Mouse (Mus musculus): ENCODE data around the gene 2610008E11Rik. TPM values are rescaled to one million over a fixed set of nuclear protein-coding genes. Genes with fewer than 3 reads are reported as not detected.
"Not testable (repeated sequence)": the region's sequence is repeated elsewhere in the genome, so short reads cannot be mapped to it uniquely, and the experiment has no call there.

Gene 2610008E11Rik
- total RNA-seq (2022) = 10 to 100 TPM; 20.9 to 22.0 (median 21.5) TPM

DNA sequence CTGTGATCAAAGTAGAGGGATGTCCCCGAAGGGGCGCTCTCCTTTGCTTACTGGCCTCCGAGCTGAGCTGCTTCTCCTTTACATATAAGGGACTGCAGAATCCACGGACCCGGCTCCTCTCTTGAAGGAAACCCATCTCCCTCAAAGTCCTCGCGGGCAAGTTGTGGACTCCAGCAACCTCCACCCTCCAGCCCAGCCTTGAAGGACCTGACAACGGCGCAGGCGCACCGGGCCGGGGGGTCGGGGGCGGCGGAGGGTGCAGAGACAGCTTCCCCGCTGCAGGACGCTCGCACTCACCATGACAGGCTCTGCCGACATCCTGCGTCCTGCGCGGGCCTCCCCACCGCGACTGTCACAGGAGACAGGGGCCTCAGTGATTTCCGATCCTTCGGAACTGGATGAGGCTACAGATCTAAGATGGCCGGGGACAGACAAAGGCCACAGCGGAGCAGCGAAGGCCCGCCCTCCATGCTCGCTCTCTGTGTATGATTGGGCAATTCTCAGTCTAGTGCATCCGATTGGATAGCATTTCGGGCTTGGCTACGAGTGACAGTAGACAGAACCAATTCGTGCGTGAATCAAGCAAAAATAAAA is at the start of gene 2610008E11Rik:
Gene 2610008E11Rik, minus strand, starts transcription at position 440 of the 594 bp plus-strand sequence.
- peak; percentile 89 to 95 for DNase-seq (ENCODE audit: low spot score in 2 of 2)

GRCm38 (mm10) chr10:79116125-79116849 is 18.9 kb upstream of the 2610008E11Rik start:
- DNase-seq (ENCODE audit: low spot score in 2 of 2) = no peak

- no peak for DNase-seq (ENCODE audit: low spot score in 2 of 2)
Observed at GRCm38 (mm10) chr10:79115085-79115484, 17.7 kb upstream of the 2610008E11Rik start.

- no peak for DNase-seq (ENCODE audit: low spot score in 2 of 2)
Observed at GRCm38 (mm10) chr10:79110482-79110881, 13.1 kb upstream of the 2610008E11Rik start.

DNA sequence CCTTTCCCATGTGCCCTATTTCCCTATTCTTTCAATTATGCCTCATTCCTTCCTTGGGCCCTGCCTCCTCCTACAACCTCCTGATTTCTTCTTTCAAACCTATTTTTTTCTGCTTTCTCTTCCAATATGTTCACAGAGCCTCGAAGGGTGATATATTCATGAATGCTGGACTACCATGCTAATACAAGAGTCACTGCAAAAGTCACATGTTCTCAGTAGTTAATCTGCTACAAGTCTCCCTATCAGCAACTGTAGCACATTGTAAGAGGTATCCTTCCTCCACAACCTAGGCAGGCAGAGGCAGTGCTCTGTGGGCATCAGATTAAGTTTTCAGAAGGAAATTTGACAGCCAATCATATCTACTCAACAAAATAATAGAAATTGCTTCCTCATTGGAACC is 11.8 kb upstream of the 2610008E11Rik start:
- DNase-seq (ENCODE audit: low spot score in 2 of 2) = no peak

DNA sequence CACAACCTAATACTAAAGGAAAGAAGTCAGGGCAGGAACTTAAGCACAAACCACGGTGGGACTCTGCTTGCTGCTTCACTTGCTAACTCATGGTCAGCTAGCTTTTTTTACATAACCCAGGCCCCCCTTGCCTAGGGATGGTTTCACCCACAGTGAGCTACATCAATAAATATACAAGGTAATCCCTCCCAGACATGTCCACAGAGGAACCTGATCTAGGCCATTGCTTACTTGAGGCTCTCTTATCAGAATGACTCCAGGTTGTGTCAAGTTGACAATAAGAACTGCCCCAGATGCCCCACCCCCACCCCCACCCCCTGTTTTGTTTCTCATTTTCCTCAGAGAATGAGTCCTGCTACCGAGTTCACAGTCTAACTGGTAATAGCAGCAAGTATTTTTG is 10.1 kb upstream of the 2610008E11Rik start:
- no peak for DNase-seq (ENCODE audit: low spot score in 2 of 2)

DNA sequence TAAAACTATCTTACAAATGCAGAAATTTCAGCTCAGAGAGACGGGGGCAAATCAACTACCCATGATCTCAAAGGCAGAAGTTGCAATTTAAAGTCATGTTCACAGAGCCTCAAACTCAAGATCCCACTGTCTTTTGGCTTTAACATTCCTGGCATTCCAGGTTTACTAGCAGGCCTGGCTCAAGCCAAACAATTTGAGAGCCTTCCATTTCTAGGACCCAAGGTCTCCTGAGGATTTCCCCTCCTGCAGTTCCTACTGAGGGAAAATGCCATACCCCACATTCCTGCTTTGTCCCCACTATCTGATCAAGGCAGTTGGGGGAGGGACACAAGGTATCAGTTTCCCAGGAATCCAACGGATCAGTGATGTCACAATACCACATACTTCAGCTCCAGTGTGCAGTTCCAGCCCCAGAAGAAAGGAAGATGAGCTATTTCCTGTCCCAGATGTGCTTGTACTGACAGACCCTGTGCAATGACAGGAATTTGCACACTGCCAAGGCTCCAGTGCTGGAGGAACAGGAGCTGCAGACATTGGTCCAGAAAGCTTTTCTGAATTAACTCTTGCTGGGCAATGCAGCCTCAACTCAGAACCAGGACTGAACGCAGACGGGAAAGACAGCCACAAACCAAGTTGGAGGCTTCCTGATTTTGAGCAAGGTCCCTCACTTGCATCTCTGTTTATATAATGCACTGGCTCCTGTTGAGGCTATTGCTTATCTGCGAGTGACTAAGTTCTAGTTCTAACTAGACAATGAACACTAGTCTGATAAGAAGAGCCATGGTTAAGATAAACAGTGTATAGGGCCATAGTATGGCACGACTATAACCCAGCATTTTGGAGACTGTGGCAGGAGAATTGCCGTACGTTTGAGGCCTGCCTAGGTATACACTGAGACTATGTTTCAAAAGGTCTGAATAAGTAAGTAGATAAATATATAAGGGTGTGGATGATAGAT is 9.2 kb upstream of the 2610008E11Rik start:
- DNase-seq (ENCODE audit: low spot score in 2 of 2) = no peak

GRCm38 (mm10) chr10:79096706-79097105 is 694 bp downstream of the 2610008E11Rik start:
- no peak for DNase-seq (ENCODE audit: low spot score in 2 of 2)

DNA sequence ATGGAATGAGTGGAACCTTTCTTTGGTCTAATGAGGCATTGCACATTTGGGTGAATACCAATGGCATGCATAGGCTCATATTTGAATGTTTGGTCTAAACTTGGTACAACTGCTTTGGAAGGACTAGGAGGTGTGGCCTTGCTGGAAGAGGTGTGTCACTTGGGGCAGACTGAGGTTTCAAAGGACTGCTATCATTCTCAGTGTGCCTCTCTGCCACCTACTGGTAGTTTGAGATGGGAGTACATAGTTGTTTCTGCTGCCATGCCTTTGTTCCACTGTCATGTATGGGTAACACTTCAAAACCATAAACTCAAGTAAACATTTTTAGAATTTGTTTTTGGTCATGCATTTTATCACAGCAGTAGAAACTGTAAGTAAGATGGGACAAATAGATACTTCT is 5.7 kb downstream of the 2610008E11Rik start:
- no peak for DNase-seq (ENCODE audit: low spot score in 2 of 2)

GRCm38 (mm10) chr10:79089000-79089399 is 8.4 kb downstream of the 2610008E11Rik start:
- DNase-seq (ENCODE audit: low spot score in 2 of 2) = no peak

- no peak for DNase-seq (ENCODE audit: low spot score in 2 of 2)
Observed at GRCm38 (mm10) chr10:79086577-79086976, 10.8 kb downstream of the 2610008E11Rik start.

GRCm38 (mm10) chr10:79057370-79057769 is 40.0 kb downstream of the 2610008E11Rik start:
- not testable (repeated sequence) for DNase-seq (ENCODE audit: low spot score in 2 of 2)

GRCm38 (mm10) chr10:79042457-79042856 is 54.9 kb downstream of the 2610008E11Rik start:
- DNase-seq (ENCODE audit: low spot score in 2 of 2) = not testable (repeated sequence)

DNA sequence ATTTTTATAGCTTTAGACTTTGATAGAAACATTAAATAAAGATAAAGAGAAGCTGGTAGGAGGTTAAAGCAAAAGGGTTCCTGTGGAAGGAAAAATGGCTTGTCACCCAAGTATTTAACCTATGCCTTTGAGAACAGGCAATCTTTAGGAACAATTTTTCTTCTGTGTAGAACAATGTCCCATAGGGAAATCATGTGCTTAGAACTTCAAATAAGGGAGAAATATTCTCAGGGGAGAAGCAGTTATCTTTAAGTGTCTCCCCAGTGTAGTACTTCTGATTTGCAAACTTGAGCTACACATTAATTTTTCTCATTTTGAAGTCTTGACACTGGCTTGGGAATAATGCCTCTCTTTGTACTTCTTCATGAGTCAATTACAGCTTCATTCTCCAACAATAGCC is 69.0 kb downstream of the 2610008E11Rik start, which contains the start of gene Olfr57:
Gene Olfr57, plus strand, starts transcription at position 301 of the 400 bp plus-strand sequence.
- no peak for DNase-seq (ENCODE audit: low spot score in 2 of 2)

Other genes starting within 250 kb of the 2610008E11Rik start
- not detected for gene Olfr1356, start 245.4 kb downstream of the 2610008E11Rik start, total RNA-seq (2022)
- not detected for gene Olfr1355, start 222.1 kb downstream of the 2610008E11Rik start, total RNA-seq (2022)
- not detected for gene Olfr1354, start 184.4 kb downstream of the 2610008E11Rik start, total RNA-seq (2022)
- not detected for gene Olfr8, start 147.0 kb downstream of the 2610008E11Rik start, total RNA-seq (2022)
- not detected for gene Olfr1353, start 134.3 kb downstream of the 2610008E11Rik start, total RNA-seq (2022)
- not detected for gene Olfr1352, start 116.5 kb downstream of the 2610008E11Rik start, total RNA-seq (2022)
- not detected for gene Olfr1351, start 85.1 kb downstream of the 2610008E11Rik start, total RNA-seq (2022)
- not detected for gene Olfr57, start 68.9 kb downstream of the 2610008E11Rik start, total RNA-seq (2022)
- gene Vmn2r80, start 51.2 kb upstream of the 2610008E11Rik start, total RNA-seq (2022) = not detected
- not detected for gene Vmn2r81, start 150.1 kb upstream of the 2610008E11Rik start, total RNA-seq (2022)